Mouse (Mus musculus): Measurements from ENCODE around the gene Cdip1. TPM values are rescaled to one million over a fixed set of nuclear protein-coding genes. Genes with fewer than 3 reads are reported as not detected.

Cdip1 gene
- total RNA-seq, 2 experiments from 2014 or later, result 82.1 to 91.9 TPM

DNA sequence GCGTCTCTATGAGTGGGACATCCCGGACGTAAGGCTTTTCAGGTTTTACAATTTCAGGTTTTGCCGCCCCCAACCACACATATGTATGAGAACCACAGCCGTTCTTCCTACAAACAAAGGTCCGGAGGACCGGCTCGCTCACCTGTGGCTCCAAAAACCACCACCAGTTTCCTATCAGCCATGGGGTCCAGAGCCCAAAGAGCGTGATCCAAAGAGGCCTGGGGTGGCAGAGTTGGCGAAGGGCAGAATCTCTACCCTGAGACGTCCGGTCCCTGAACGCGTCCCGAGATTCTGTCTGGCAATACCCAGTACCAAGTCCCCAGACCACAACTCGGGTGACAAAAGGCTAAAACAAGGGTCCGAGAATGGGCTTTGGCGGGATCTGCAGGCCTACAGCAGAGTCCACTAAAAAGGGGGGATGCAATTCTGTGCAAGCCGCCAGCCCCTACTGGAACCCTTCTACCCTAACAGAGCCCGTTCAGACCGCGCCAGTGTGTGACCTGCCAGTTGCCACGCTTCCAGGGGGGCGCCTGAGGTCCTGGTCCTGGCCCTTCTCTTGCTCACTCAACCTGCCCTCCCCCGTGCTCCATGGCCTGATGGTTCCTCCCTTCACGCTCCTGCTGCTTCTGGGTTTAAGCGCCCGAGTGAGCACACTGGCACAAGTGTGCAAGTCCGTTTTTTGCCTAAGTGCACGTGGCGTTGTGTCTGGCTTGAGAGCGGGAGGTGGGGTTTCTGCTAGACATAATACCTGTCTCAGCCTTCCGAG, 71.2 kb downstream of the Cdip1 start, which contains the start of gene Nmral1:
Nmral1 (minus strand) TSS at position 604 of the 766 bp plus-strand sequence.
- DNase-seq, result peak; percentile 50

DNA sequence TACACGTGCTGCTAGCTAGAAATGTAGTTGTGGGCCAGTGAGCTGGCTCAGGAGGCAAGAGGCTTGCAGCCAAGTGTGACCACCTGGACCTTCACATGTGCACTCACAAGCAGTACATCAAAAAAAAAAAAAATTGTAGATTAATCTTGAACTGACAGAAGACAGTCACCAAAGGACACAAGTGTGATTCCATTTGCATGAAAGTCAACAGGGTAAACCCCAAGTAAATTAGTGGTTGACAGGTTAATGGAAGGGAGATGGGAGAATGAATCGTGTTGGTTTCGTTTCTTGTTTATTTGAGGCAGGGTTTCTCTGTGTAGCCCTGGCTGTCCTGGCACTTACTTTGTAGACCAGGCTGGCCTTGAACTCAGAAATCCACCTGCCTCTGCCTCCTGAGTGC, 72.2 kb downstream of the Cdip1 start:
- DNase-seq, result no peak

DNA sequence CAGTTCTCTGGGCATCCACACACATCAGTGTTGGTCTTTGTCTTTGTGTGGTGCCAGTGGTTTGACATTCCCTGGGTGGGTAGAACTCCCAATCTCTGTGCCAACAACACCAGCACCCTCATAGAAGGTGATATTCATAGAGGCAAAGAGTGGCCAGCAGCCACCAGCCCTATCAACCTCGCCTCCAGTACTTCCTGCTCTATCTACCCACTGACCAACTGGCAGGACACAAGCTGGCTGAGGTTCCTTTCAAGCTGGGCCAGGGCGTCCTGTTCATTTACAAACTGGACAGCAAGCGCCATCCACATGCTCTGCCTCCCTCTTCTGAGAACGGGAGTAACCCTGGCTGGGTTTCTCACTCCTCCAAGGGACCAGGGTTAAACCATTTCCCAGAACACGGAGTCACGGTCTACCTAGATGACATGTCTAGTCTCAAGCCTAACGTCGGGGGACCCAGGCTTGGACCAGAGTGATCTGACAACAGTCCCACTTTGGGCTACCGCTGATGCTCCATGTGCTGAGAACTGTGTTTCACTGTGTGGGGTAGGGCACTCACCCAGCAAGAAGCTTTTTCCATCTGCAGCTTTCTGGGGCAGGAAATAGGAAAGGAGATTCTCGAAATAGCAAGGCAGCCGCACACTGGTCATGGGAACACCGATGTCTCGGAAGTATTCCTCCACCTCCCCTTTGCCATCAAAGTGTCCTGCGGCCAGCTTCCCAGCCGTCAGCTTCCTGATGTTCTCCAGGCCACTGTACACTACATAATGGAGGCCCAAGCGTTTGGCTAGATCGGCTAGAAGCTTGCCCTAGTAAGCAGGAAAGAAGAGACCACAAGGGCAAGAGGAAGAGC, 76.0 kb downstream of the Cdip1 start:
- DNase-seq, result no peak

DNA sequence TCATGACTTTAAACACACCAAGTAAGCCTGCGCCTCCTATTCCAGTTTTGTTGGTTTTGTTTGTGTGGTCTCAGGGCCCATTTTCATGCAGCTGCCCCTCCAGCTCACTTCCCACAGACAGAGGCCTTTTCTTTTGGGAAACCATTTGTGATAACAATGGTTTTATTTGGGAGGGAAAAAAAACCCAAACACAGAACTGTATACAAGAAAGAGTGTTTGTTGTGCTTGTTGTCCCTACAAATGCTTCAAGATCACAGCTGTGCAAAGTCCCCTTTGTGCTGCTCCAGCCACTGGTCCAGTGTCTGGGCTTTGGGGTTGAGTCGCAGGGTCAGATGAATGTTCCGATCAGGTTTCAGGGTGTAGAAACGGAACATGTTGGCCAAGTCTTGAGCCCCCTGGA, 78.9 kb downstream of the Cdip1 start:
- DNase-seq, result no peak

DNA sequence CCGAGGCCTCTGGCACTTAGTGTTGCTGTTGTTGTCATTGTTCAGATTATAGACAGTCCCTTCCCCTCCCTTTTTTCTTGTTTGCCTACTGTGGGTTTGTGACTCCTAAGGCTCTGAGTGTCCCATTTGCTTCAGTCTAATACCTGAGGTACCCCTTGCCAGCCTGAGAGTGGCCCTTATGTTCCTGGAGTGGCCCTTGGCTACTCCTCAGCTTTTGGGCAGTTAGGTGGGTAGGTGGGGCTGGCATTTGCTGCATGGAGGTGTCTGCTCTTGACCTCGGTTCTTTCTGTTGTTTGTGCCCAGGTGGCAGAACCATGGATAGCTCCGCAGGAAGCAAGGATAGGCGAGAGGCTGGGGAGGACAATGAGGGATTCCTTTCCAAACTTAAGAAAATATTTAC, 84.6 kb downstream of the Cdip1 start:
- no peak for DNase-seq

DNA sequence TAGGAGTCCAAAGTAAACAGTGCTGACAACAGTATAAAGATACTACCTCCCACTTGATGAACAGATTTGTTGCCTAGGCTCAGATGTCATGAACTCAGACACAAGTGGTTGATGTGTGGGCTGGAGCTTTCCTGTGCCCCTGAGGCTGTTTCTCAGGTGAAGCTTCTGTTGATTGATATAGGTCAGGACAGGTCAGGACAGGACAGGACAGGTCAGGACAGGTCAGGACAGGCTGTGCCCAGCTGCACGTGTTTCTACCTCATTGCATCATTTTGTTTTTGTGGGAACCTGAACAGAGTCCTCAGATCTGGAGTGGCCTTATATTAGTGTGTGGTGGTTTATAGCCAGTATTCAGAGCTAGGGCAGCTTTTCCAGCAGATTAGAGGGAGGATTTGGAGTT, 87.4 kb downstream of the Cdip1 start:
- no peak for DNase-seq

DNA sequence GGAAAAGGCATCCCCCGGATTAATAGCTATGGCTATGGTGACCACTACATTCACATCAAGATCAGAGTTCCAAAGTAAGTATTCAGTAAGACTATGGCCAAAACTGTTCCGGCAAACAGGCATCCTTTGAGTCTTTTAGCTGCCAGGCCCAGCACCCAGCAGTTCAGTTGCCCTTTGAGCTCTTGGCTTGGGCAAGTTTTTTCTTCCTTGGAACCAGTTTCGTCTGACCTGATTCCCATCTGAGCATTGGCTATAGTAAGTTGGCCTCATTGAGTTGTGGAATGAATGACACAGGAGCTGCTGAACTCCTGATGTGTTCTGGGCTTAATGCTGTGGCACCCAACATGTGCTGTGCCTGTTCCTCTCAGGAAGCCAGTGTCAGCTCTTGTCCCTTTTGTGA, 88.9 kb downstream of the Cdip1 start:
- no peak for DNase-seq

Other genes with a start within 250 kb of the Cdip1 start
- 1,000 to 10,000 TPM; 1,275 to 1,445 TPM for gene Srl, start 248.5 kb downstream of the Cdip1 start, total RNA-seq (2021)
- gene Tfap4, start 230.4 kb downstream of the Cdip1 start, total RNA-seq (2021), result 1 to 10 TPM; 6.6 to 6.9 TPM
- gene Glis2, start 195.6 kb downstream of the Cdip1 start, total RNA-seq (2021), result 10 to 100 TPM; 22.2 to 32.3 TPM
- 10 to 100 TPM; 79.3 to 82.7 TPM for gene Pam16, start 165.3 kb downstream of the Cdip1 start, total RNA-seq (2021)
- 10 to 100 TPM in 1 of 2 experiments, 1 to 10 TPM in 1; 9.7 to 13.0 TPM for gene Vasn, start 150.4 kb downstream of the Cdip1 start, total RNA-seq (2021)
- 10 to 100 TPM; 71.4 to 87.2 TPM for gene Dnaja3, start 150.3 kb downstream of the Cdip1 start, total RNA-seq (2021)
- 10 to 100 TPM; 16.3 to 23.3 TPM for gene Coro7, start 110.5 kb downstream of the Cdip1 start, total RNA-seq (2021)
- gene Nmral1, start 70.9 kb downstream of the Cdip1 start, total RNA-seq (2021), result 1 to 10 TPM; 6.8 to 7.1 TPM
- gene Hmox2, start 63.9 kb downstream of the Cdip1 start, total RNA-seq (2021), result 10 to 100 TPM; 45.1 to 51.1 TPM
- not detected for gene 4930562C15Rik, start 45.1 kb upstream of the Cdip1 start, total RNA-seq (2021)
- gene Ubald1, start 90.0 kb upstream of the Cdip1 start, total RNA-seq (2021), result 10 to 100 TPM; 28.1 to 33.4 TPM
- gene Mgrn1, start 96.0 kb upstream of the Cdip1 start, total RNA-seq (2021), result 10 to 100 TPM; 62.2 to 68.4 TPM
- 10 to 100 TPM; 32.6 to 35.2 TPM for gene Nudt16l1, start 148.5 kb upstream of the Cdip1 start, total RNA-seq (2021)
- gene Anks3, start 173.9 kb upstream of the Cdip1 start, total RNA-seq (2021), result 10 to 100 TPM; 14.9 to 21.5 TPM
- not detected for gene Sept12, start 207.6 kb upstream of the Cdip1 start, total RNA-seq (2021)
- gene Smim22, start 217.0 kb upstream of the Cdip1 start, total RNA-seq (2021), result not detected
- gene Rogdi, start 223.3 kb upstream of the Cdip1 start, total RNA-seq (2021), result 10 to 100 TPM; 11.7 to 16.7 TPM

All from gastrocnemius, postnatal 10 days (tissue).